Mouse (Mus musculus) heart, embryonic 16.5 days (tissue): ENCODE measurements at regions not wholly inside any gene's neighbourhood (a gene's known extent, or its start where the extent isn't known, plus 50 kb on each side); places are given as distances from the start of the nearest gene placed in this dataset.
A peak's percentile ranks its signal among the peaks of the same experiment; 100 is the strongest.

Experiments
- ATAC-seq: fragments of 200-750 bp; cut with Nextera tagmentation; replicated peaks from 2 replicates; pipeline ENCODE4 v1.8.0; 2017; ENCODE audit warnings: moderate number of reproducible peaks; ENCODE audit not compliant: insufficient read depth, low FRiP score; ENCODE audit errors: extremely low read depth
- H3K27ac ChIP-seq: fragments of 300-500 bp; sonication (generic); 2 replicates; pipeline ENCODE4 v1.5.1; 2014; ENCODE audit warnings: mild to moderate bottlenecking, low read length, control low read depth, moderate library complexity
- H3K27me3 ChIP-seq: fragments of 300-500 bp; sonication (generic); 2 replicates; pipeline ENCODE4 v1.6.1; 2014; ENCODE audit warnings: low read length, mixed read lengths; ENCODE audit not compliant: control insufficient read depth, insufficient read depth
- H3K36me3 ChIP-seq: fragments of 300-500 bp; sonication (generic); 2 replicates; pipeline ENCODE4 v1.6.1; 2014; ENCODE audit not compliant: control insufficient read depth, insufficient read depth
- H3K4me1 ChIP-seq: fragments of 300-500 bp; sonication (generic); 2 replicates; pipeline ENCODE4 v1.6.1; 2014; ENCODE audit warnings: low read length, mixed read lengths; ENCODE audit not compliant: control insufficient read depth, insufficient read depth
- H3K4me2 ChIP-seq: fragments of 300-500 bp; sonication (generic); 2 replicates; pipeline ENCODE4 v1.6.1; 2014; ENCODE audit warnings: low read depth, mild to moderate bottlenecking, control low read depth, low read length
- H3K4me3 ChIP-seq: fragments of 300-500 bp; sonication (generic); 2 replicates; pipeline ENCODE4 v1.5.1; 2014; ENCODE audit warnings: mild to moderate bottlenecking, control low read depth, low read length
- H3K9ac ChIP-seq: fragments of 300-500 bp; sonication (generic); 2 replicates; pipeline ENCODE4 v1.6.1; 2014; ENCODE audit warnings: low read length, control low read depth
- H3K9me3 ChIP-seq: fragments of 300-500 bp; sonication (generic); replicated peaks from 2 replicates; pipeline ENCODE4 v1.6.1; 2016; ENCODE audit warnings: low read length; ENCODE audit not compliant: control insufficient read depth
- WGBS: fragments of 180-500 bp; shearing (Covaris S2); extraction: QIAGEN DNeasy Blood & Tissue Kit; methylation state at CpG from one replicate; pipeline ENCODE4 v1.1.7; 2014; 5-methylcytosine and 5-hydroxymethylcytosine counted together

DNA sequence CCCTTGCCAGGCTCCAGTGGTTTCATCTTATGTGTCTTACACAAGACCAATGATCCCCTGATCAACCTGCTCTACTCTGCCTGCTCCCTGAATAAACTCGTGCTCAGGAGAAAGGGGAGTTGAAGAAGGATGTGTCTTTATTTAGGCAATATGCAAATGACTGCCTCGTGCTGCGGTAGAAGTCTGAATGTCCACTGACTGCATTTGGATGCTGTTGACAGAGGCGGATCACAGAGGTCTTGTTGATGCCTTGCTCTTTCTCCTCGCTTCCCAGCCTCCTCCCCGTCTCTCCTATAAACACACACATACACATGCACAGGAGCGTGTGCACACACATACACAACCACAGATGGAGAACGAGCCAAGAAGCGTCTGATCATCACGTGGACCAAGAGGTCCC, 90.2 kb downstream of the Actbl2 start:
- Histone ChIP-seq H3K4me2 (no peak overlapping the region), H3K36me3 (no peaks in the 10 kb centered on the region), H3K27ac (no peak overlapping the region), H3K9me3 (no peaks in the 10 kb centered on the region), H3K4me3 (no peak overlapping the region), H3K9ac (no peak overlapping the region), H3K27me3 (no peaks in the 10 kb centered on the region), H3K4me1 (no peaks in the 10 kb centered on the region)
- no peak for ATAC-seq
- WGBS = 69% methylated on average over 10 of the region's 10 CpGs

DNA sequence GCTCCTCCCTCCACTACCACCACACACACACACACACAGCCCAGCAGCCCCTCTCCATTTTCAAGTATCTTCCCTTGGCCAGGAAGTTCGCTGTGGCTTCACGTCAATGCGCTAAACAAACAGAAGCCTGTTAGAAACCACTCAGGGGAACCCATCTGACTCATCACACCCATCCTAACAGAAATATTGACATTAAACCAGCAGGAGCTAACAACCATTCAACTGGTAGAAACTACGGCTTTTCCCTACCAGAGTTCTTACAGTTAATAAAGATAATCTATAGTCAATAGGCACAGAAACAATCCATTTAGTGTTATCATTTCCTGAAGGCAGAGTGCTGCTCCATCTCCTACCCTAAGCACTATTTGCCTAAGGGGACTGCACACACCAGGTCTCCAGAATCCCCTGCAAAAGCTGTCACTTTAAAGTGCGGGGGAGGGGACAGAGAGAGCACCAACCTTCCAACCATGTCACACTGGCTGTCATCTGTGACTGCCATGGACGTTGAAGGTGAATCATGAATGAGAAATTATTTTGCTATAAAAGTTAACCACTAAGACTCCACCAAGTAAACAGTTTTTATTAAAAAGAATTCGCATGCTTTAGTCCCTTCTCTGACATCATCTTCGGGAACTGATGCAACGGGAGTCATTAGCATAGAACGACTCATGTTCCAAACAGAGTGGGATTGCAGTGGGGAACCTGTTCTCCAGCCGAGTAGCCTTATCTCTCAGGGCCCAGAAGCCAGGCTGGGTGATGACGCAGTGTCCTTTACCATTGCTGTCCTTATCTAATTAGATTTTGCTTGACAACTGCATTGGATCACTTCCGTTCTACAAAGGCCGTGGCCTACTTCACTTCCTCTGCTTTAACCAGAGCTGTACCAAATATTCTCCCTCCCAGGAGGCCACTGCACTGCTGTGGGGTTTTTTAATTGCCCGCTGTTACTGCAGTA, 91.0 kb downstream of the Actbl2 start:
- H3K36me3 ChIP-seq = no peaks in the 10 kb centered on the region
- H3K9ac ChIP-seq = no peak overlapping the region
- H3K27me3 ChIP-seq = no peaks in the 10 kb centered on the region
- no peak overlapping the region for H3K4me2 ChIP-seq
- peak; percentile 28; the same call in 1 of the 2 replicates for ATAC-seq
- H3K4me3 ChIP-seq = no peak overlapping the region
- H3K9me3 ChIP-seq = no peaks in the 10 kb centered on the region
- H3K27ac ChIP-seq = no peak overlapping the region
- WGBS = 49% methylated on average over 15 of the region's 15 CpGs
- no peaks in the 10 kb centered on the region for H3K4me1 ChIP-seq

DNA sequence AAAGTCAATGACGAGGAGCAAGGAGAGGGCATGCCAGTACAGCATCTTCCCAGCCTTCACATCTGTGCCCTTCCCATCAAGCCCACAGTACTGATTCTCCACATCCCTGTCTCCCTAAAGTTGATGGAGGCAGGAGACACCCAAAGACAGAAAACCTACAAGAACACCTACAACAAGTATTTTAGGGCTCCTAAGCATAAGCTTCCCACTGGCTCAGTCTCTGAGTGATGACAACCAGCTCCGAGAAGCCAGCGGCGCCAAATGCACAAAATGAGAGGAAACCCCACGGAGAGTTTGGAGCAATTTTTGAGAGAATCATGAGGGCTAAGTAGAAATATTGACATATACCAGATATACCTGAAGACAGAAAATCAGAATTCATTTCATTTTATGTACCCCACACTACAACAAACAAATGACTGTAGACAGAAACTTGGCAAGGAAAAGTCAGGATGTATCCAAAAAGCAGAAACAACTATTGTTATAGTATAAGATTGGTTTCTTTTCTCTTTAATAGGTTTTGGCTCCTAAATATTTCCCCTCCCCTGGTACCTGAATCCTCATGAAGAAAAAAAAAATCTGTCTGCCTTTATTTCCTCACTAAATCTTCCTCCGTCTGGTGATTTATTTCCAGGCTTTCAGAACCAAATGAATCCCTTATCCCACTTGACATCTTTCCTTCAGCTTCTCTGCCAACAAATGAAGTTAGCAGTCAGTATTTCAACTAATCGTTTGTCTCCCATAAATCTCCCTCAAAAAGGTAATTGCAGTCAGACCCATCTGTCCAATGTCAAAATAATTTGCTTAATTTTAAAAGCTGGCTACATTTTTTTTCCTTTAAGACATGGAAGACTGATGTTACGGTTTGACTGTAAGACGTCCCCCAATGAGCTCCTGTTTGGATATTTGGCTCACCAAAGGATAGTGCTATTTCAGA, 102.0 kb downstream of the Actbl2 start:
- WGBS = 74% methylated on average over 9 of the region's 9 CpGs
- ATAC-seq = no peak
- Histone ChIP-seq H3K27ac (no peak overlapping the region), H3K9ac (no peak overlapping the region), H3K36me3 (no peaks in the 10 kb centered on the region), H3K27me3 (peaks cover 3% of the 10 kb centered on the region; the same call in 1 of the 2 replicates), H3K9me3 (no peaks in the 10 kb centered on the region), H3K4me1 (no peaks in the 10 kb centered on the region), H3K4me3 (no peak overlapping the region), H3K4me2 (no peak overlapping the region)

DNA sequence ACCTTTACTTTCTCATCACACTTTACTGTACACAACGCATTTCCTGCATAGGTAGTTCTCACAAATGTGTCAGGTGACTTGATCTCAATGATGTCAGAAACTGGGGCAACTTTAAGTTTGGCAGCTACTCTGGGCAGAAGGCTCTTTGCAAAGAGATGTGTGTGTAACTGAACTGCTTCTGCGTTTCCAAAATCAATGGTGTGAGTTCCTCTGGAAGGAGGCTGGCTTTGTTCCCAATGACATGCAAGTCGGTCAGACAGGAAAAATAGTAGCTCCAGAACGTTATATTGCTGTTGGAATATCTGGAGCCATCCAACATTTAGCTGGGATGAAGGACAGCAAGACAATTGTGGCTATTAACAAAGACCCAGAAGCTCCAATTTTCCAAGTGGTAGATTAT, 106.6 kb downstream of the Actbl2 start:
- no peaks in the 10 kb centered on the region for H3K36me3 ChIP-seq
- peaks cover 3% of the 10 kb centered on the region; the same call in 1 of the 2 replicates for H3K27me3 ChIP-seq
- WGBS = 53% methylated on average over 4 of the region's 4 CpGs
- no peak overlapping the region for H3K27ac ChIP-seq
- H3K9ac ChIP-seq = no peak overlapping the region
- peaks cover 3% of the 10 kb centered on the region for H3K9me3 ChIP-seq
- H3K4me3 ChIP-seq = no peak overlapping the region
- no peak for ATAC-seq
- no peak overlapping the region for H3K4me2 ChIP-seq
- peaks cover 5% of the 10 kb centered on the region; the same call in 1 of the 2 replicates for H3K4me1 ChIP-seq

DNA sequence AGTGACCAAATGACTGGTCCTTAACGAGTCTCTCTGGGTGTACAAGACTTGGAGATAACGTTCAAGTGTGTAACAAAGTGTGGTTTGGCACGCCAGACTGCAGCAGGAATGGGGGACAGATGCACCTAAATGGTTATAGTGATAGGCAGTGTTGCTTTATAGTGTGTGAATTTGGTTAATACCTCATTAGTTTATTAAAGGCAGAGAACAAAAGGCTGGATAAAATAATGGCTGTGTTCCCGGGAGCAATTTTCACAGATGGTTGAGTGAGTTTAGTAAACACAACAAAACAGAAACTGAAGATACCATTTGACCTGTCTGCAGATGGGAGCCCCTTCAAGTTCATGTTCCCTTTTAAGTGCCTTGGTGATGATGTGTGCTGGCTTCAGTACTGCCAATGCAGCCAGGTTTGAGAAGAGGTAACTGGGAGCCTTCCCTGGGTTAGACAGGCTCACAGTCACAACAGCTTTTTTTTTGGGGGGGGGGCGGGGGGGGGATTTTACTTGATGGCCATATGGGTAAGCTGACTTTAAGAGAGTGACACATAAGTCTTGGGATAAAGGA, 108.4 kb downstream of the Actbl2 start:
- no peaks in the 10 kb centered on the region for H3K36me3 ChIP-seq
- H3K9ac ChIP-seq = no peak overlapping the region
- 44% methylated on average over 5 of the region's 5 CpGs for WGBS
- H3K27me3 ChIP-seq = peaks cover 3% of the 10 kb centered on the region; the same call in 1 of the 2 replicates
- peaks cover 3% of the 10 kb centered on the region for H3K9me3 ChIP-seq
- H3K4me2 ChIP-seq = no peak overlapping the region
- ATAC-seq = no peak
- H3K4me1 ChIP-seq = peaks cover 5% of the 10 kb centered on the region; the same call in 1 of the 2 replicates
- H3K4me3 ChIP-seq = no peak overlapping the region
- no peak overlapping the region for H3K27ac ChIP-seq

DNA sequence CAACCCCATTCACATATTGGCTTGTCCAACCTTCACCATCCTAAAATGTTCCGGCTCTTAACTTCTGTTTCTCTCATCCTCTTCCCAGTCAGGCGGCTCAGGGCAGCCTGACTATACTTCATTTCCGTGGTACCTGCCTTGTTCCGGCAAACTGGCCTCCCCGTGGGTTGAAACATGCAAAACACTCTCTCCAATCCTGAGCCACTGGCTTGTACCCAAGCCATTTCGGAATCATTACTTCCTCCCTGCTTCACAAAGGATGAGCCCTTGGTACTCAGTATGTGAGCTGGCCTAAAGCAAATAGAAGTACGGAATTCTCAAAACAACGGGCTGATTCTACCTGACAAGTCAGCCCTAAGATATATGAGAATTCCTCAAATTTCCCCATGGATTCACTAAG, 112.1 kb downstream of the Actbl2 start:
- no peak for ATAC-seq
- Histone ChIP-seq H3K4me1 (peaks cover 13% of the 10 kb centered on the region), H3K4me3 (no peak overlapping the region), H3K36me3 (no peaks in the 10 kb centered on the region), H3K9ac (no peak overlapping the region), H3K27me3 (no peaks in the 10 kb centered on the region), H3K9me3 (peaks cover 3% of the 10 kb centered on the region), H3K4me2 (no peak overlapping the region), H3K27ac (no peak overlapping the region)
- WGBS = 86% methylated on average over 8 of the region's 8 CpGs

DNA sequence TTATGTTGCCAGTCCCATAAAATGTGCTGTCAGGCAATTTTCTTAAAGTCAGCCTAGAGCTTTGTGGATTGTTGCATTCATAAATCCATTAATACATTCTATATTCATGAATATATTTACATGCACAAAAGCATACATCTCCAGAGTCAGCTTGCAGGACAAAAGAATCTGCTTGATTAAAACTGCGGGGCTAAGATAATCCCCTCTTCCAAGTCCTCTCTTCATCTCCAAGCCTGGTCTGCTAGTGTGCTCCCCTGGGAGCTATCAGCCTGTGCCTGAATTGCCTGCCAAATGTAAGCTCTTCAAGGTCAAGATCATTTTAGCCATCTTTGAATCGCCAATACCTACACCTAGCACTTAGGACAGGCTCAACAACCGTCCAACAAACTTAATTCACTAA, 112.8 kb downstream of the Actbl2 start:
- Histone ChIP-seq H3K4me1 (peaks cover 13% of the 10 kb centered on the region), H3K27me3 (no peaks in the 10 kb centered on the region), H3K27ac (no peak overlapping the region), H3K36me3 (no peaks in the 10 kb centered on the region), H3K4me2 (no peak overlapping the region), H3K9ac (no peak overlapping the region), H3K4me3 (no peak overlapping the region), H3K9me3 (peaks cover 3% of the 10 kb centered on the region)
- ATAC-seq = no peak
- WGBS = 53% methylated on average over 3 of the region's 3 CpGs

DNA sequence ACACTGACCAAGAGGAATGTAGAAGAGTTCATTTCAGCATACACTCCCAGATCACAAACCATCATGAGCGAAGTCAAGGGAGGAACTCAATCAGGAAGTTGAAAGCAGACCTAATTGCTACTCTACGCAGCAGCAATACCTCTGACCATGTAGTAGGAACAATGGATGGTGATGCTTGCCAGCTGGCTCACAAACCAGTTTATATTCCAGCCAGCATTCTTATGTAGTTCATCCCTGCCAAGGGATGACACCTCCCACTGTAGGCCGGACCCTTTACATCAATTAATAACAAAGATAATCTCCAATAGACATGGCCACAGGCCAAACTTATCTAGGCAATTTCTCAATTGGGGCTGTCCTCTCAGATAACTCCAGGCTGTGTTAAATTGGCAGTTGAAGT, 115.1 kb downstream of the Actbl2 start:
- WGBS = 50% methylated on average over 3 of the region's 3 CpGs
- Histone ChIP-seq H3K4me1 (peaks cover 8% of the 10 kb centered on the region), H3K4me3 (no peak overlapping the region), H3K27ac (no peak overlapping the region), H3K9me3 (peaks cover 3% of the 10 kb centered on the region), H3K4me2 (no peak overlapping the region), H3K27me3 (no peaks in the 10 kb centered on the region), H3K9ac (no peak overlapping the region), H3K36me3 (no peaks in the 10 kb centered on the region)
- peak; percentile 74 for ATAC-seq
